Mouse (Mus musculus) mouse trophoblast stem cell (cell line): Measurements from ENCODE around the gene Agmo.

Experiments
- in situ Hi-C, 2 experiments: fragments of 300-500 bp; cut with MseI, MboI; formaldehyde crosslinking; loops; 2 replicates in 1 of 2; 3 replicates in 1 of 2; pipeline ENCODE4 v1.15.1; 2025

Agmo gene

GRCm38 (mm10) chr12:37241566-37242021, at the start of gene Agmo:
Gene Agmo (plus strand): TSS chr12:37241641.
- in situ Hi-C loops = no loop called here

GRCm38 (mm10) chr12:37231119-37231518, 10.3 kb upstream of the Agmo start:
- in situ Hi-C loops = no loop called here

- in situ Hi-C loops = no loop called here
These were observed 371 bp upstream of the Agmo start for GRCm38 (mm10) chr12:37240975-37241565.

- in situ Hi-C loops = no loop called here
These were observed 1.0 kb downstream of the Agmo start for GRCm38 (mm10) chr12:37242484-37242883.

- in situ Hi-C loops = no loop called here
These were observed 3.4 kb downstream of the Agmo start for GRCm38 (mm10) chr12:37244876-37245275.

- in situ Hi-C loops = no loop called here
These were observed 10.2 kb downstream of the Agmo start for GRCm38 (mm10) chr12:37251688-37252087.

GRCm38 (mm10) chr12:37257099-37257498, 15.7 kb downstream of the Agmo start:
- in situ Hi-C loops = no loop called here

GRCm38 (mm10) chr12:37259771-37260528, 18.5 kb downstream of the Agmo start:
- in situ Hi-C loops = no loop called here

- in situ Hi-C loops = no loop called here
These were observed 22.2 kb downstream of the Agmo start for GRCm38 (mm10) chr12:37263685-37264084.

GRCm38 (mm10) chr12:37268636-37269152, 27.3 kb downstream of the Agmo start:
- in situ Hi-C loops = no loop called here

- in situ Hi-C loops = no loop called here
These were observed 31.2 kb downstream of the Agmo start for GRCm38 (mm10) chr12:37272660-37273059.

GRCm38 (mm10) chr12:37273964-37274657, 32.7 kb downstream of the Agmo start:
- in situ Hi-C loops = no loop called here

GRCm38 (mm10) chr12:37274658-37275019, 33.2 kb downstream of the Agmo start:
- in situ Hi-C loops = no loop called here

GRCm38 (mm10) chr12:37306956-37307466, 65.6 kb downstream of the Agmo start:
- in situ Hi-C loops = no loop called here

GRCm38 (mm10) chr12:37310786-37311185, 69.3 kb downstream of the Agmo start:
- in situ Hi-C loops = no loop called here

GRCm38 (mm10) chr12:37322860-37323259, 81.4 kb downstream of the Agmo start:
- in situ Hi-C loops = no loop called here

GRCm38 (mm10) chr12:37334987-37335386, 93.5 kb downstream of the Agmo start:
- in situ Hi-C loops = no loop called here

GRCm38 (mm10) chr12:37344225-37344624, 102.8 kb downstream of the Agmo start:
- in situ Hi-C loops = no loop called here

- in situ Hi-C loops = no loop called here
These were observed 104.3 kb downstream of the Agmo start for GRCm38 (mm10) chr12:37345696-37346095.

GRCm38 (mm10) chr12:37392316-37392715, 150.9 kb downstream of the Agmo start:
- in situ Hi-C loops = no loop called here

GRCm38 (mm10) chr12:37402541-37402940, 161.1 kb downstream of the Agmo start:
- in situ Hi-C loops = no loop called here

- in situ Hi-C loops = loop anchor here in 1 of 2 experiments (25.0 kb wide), 1 partner anchor 714 kb away; no protein-coding TSS in a partner anchor
These were observed 184.9 kb downstream of the Agmo start for GRCm38 (mm10) chr12:37426350-37426749.
